ENCODE assay signal across 15 mouse cellular contexts in genomic region chr8:84733959-84734358, GRCm38 (mm10). TPM values are rescaled to one million over a fixed set of nuclear protein-coding genes. Genes with fewer than 3 reads are reported as not detected.
DNase-seq lines count a peak whose midpoint lies in the region; ATAC-seq and TF ChIP-seq lines count a peak whose summit lies in the region.
"Had no signal": no experiment of that assay in that cellular context is flagged by ENCODE, and none has a peak within 500 bp of the region (broad histone marks: within the 10 kb centered on the region; RNA-seq: fewer than 3 reads in every experiment).

No protein-coding gene starts in this region.

- DNase-seq in gastrocnemius, adult 2 months, result peak; percentile 74
- no peak for DNase-seq in gastrocnemius, adult 8-10 months (ENCODE audit: low spot score in 2 of 2)
- no peak for DNase-seq in lung, adult 18-20 months
- DNase-seq: adrenal gland, adult 8-10 months; cerebellum, postnatal 14 days; thymus, adult 18-20 months had no signal

- no peaks in the 10 kb centered on the region for H3K36me3 ChIP-seq in hindbrain, embryonic 13.5 days
- H3K36me3 ChIP-seq in hindbrain, embryonic 16.5 days (ENCODE audit: control insufficient read depth, insufficient read depth, low read length), result no peaks in the 10 kb centered on the region
- H3K36me3 ChIP-seq in embryonic facial prominence, embryonic 12.5 days, result no peaks in the 10 kb centered on the region
- H3K36me3 ChIP-seq in limb, embryonic 15.5 days, result no peaks in the 10 kb centered on the region; the same call in 1 of the 2 replicates
- H3K36me3 ChIP-seq: kidney, embryonic 15.5 days; midbrain, embryonic 13.5 days had no signal

- H3K4me1 ChIP-seq in hindbrain, embryonic 13.5 days (replicated peaks), result peaks cover 90% of the 10 kb centered on the region
- peaks cover 61% of the 10 kb centered on the region for H3K4me1 ChIP-seq in hindbrain, embryonic 16.5 days (ENCODE audit: control insufficient read depth, insufficient read depth, low read depth, low read length)
- H3K4me1 ChIP-seq in embryonic facial prominence, embryonic 12.5 days, result peaks cover 68% of the 10 kb centered on the region
- H3K4me1 ChIP-seq in limb, embryonic 15.5 days, result peaks cover 99% of the 10 kb centered on the region

- peak overlapping the region; percentile 96 for H3K27ac ChIP-seq in gastrocnemius, adult 2 months
- peak overlapping the region; percentile 90 for H3K27ac ChIP-seq in hindbrain, embryonic 13.5 days
- no peak overlapping the region for H3K27ac ChIP-seq in hindbrain, embryonic 16.5 days (ENCODE audit: low read depth, low read length)
- H3K27ac ChIP-seq in embryonic facial prominence, embryonic 12.5 days, result peak overlapping the region; percentile 81
- peak overlapping the region; percentile 65; the same call in 1 of the 2 replicates for H3K27ac ChIP-seq in limb, embryonic 15.5 days

- peak overlapping the region; percentile 46 for H3K4me3 ChIP-seq in gastrocnemius, adult 2 months
- no peak overlapping the region for H3K4me3 ChIP-seq in hindbrain, embryonic 13.5 days
- H3K4me3 ChIP-seq in hindbrain, embryonic 16.5 days (ENCODE audit: low read length), result no peak overlapping the region
- no peak overlapping the region for H3K4me3 ChIP-seq in embryonic facial prominence, embryonic 12.5 days
- no peak overlapping the region for H3K4me3 ChIP-seq in limb, embryonic 15.5 days
- H3K4me3 ChIP-seq: kidney, embryonic 15.5 days; midbrain, embryonic 13.5 days; myocyte had no signal

- intact Hi-C loops in gastrocnemius, adult 2 months (cut with DNase I), result loop anchor here (2.0 kb wide), 1 partner anchor 15 kb away; no protein-coding TSS in a partner anchor

- no peak for TF ChIP-seq CTCF in gastrocnemius, adult 2 months (IDR thresholded peaks at IDR 0.05)

- 78% methylated on average over 6 of the region's 6 CpGs for WGBS in hindbrain, embryonic 13.5 days
- whole genome bisulfite sequencing in hindbrain, embryonic 16.5 days, result 75% methylated on average over 6 of the region's 6 CpGs
- WGBS in embryonic facial prominence, embryonic 12.5 days, result 86% methylated on average over 6 of the region's 6 CpGs
- 85% methylated on average over 6 of the region's 6 CpGs for WGBS in limb, embryonic 15.5 days

- 0 out of 2 replicates have a peak overlapping the region, but pooled peaks have one; percentile 29 for H3K9ac ChIP-seq in hindbrain, embryonic 13.5 days
- H3K9ac ChIP-seq in hindbrain, embryonic 16.5 days (ENCODE audit: low read depth, low read length), result no peak overlapping the region
- H3K9ac ChIP-seq in embryonic facial prominence, embryonic 12.5 days, result no peak overlapping the region
- H3K9ac ChIP-seq in limb, embryonic 15.5 days, result no peak overlapping the region
- H3K9ac ChIP-seq: kidney, embryonic 15.5 days; midbrain, embryonic 13.5 days had no signal

- no peak overlapping the region for H3K4me2 ChIP-seq in hindbrain, embryonic 13.5 days
- no peak overlapping the region for H3K4me2 ChIP-seq in hindbrain, embryonic 16.5 days (ENCODE audit: low read length)
- no peak overlapping the region for H3K4me2 ChIP-seq in embryonic facial prominence, embryonic 12.5 days (replicated peaks)
- H3K4me2 ChIP-seq in limb, embryonic 15.5 days, result no peak overlapping the region
- H3K4me2 ChIP-seq: kidney, embryonic 15.5 days; midbrain, embryonic 13.5 days had no signal

- H3K27me3 ChIP-seq in hindbrain, embryonic 13.5 days, result peaks cover 77% of the 10 kb centered on the region
- peaks cover 13% of the 10 kb centered on the region; the same call in 1 of the 2 replicates for H3K27me3 ChIP-seq in hindbrain, embryonic 16.5 days (replicated peaks; ENCODE audit: control insufficient read depth, insufficient read depth, low read length)
- H3K27me3 ChIP-seq in embryonic facial prominence, embryonic 12.5 days, result peaks cover 25% of the 10 kb centered on the region
- no peaks in the 10 kb centered on the region for H3K27me3 ChIP-seq in limb, embryonic 15.5 days

- no peaks in the 10 kb centered on the region for H3K9me3 ChIP-seq in hindbrain, embryonic 13.5 days
- no peaks in the 10 kb centered on the region for H3K9me3 ChIP-seq in hindbrain, embryonic 16.5 days (ENCODE audit: control insufficient read depth, low read length)
- no peaks in the 10 kb centered on the region for H3K9me3 ChIP-seq in embryonic facial prominence, embryonic 12.5 days
- H3K9me3 ChIP-seq in limb, embryonic 15.5 days, result no peaks in the 10 kb centered on the region
- H3K9me3 ChIP-seq: kidney, embryonic 15.5 days; midbrain, embryonic 13.5 days had no signal

- no peak for ATAC-seq in hindbrain, embryonic 13.5 days (ENCODE audit: low FRiP score)
- no peak for ATAC-seq in hindbrain, embryonic 16.5 days
- no peak for ATAC-seq in embryonic facial prominence, embryonic 12.5 days (ENCODE audit: insufficient number of reproducible peaks, insufficient read depth, low FRiP score, low TSS enrichment)
- ATAC-seq in limb, embryonic 15.5 days (ENCODE audit: insufficient number of reproducible peaks, low FRiP score, low TSS enrichment, low read depth), result no peak
- no peak for ATAC-seq in erythroid progenitor cell, adult 5-6 weeks (replicated peaks; ENCODE audit: low FRiP score, poor library complexity, severe bottlenecking)
- ATAC-seq: intestine, embryonic 16.5 days; midbrain, embryonic 13.5 days had no signal

RNA-seq across cellular contexts. Expression of gene G430095P16Rik, which starts 11.2 kb away (rescaled TPM):
- total RNA-seq in gastrocnemius, adult 2 months (2021), result under 1 TPM; 0.36 to 0.78 TPM
- under 1 TPM in 3 of 4 experiments, not detected in 1; 0.43 to 0.56 (median 0.48) TPM for total RNA-seq in gastrocnemius, adult 8-10 months (2022)
- 1.0 and 2.3 TPM in 2 replicates for polyA plus RNA-seq in hindbrain, embryonic 13.5 days (2015; fragmentation: Nextera tagmentation; extraction: Ambion mirVana)
- 0.82 and 0.89 TPM in 2 replicates for polyA plus RNA-seq in hindbrain, embryonic 16.5 days (2015; fragmentation: Nextera tagmentation; extraction: Ambion mirVana)
- polyA plus RNA-seq in embryonic facial prominence, embryonic 12.5 days (2016; fragmentation: Nextera tagmentation; extraction: Ambion mirVana), result 7.1 and 7.4 TPM in 2 replicates
- polyA plus RNA-seq in limb, embryonic 15.5 days (2015; fragmentation: Nextera tagmentation; extraction: Ambion mirVana), result 3.8 and 5.5 TPM in 2 replicates
- 12.2 and 21.6 TPM in 2 replicates for total RNA-seq in erythroid progenitor cell, adult 5-6 weeks (2015; ENCODE audit: low replicate concordance)
- total RNA-seq in erythroid progenitor cell, adult 5-6 weeks (2017; ENCODE audit: low replicate concordance), result 1.1 and 13.2 TPM in 2 replicates

RNA-seq across cellular contexts. Expression of gene Lyl1, which starts 32.7 kb away (rescaled TPM):
- total RNA-seq in gastrocnemius, adult 2 months (2021), result 1 to 10 TPM; 1.1 to 1.3 TPM
- 1 to 10 TPM in 1 of 4 experiments, under 1 TPM in 3; 0.51 to 1.8 (median 0.57) TPM for total RNA-seq in gastrocnemius, adult 8-10 months (2022)
- 3.9 and 4.2 TPM in 2 replicates for polyA plus RNA-seq in hindbrain, embryonic 13.5 days (2015; fragmentation: Nextera tagmentation; extraction: Ambion mirVana)
- 2.6 and 3.2 TPM in 2 replicates for polyA plus RNA-seq in hindbrain, embryonic 16.5 days (2015; fragmentation: Nextera tagmentation; extraction: Ambion mirVana)
- 4.9 and 5.0 TPM in 2 replicates for polyA plus RNA-seq in embryonic facial prominence, embryonic 12.5 days (2016; fragmentation: Nextera tagmentation; extraction: Ambion mirVana)
- 5.6 and 6.0 TPM in 2 replicates for polyA plus RNA-seq in limb, embryonic 15.5 days (2015; fragmentation: Nextera tagmentation; extraction: Ambion mirVana)
- total RNA-seq in erythroid progenitor cell, adult 5-6 weeks (2015; ENCODE audit: low replicate concordance), result 98.7 and 109 TPM in 2 replicates
- total RNA-seq in erythroid progenitor cell, adult 5-6 weeks (2017; ENCODE audit: low replicate concordance), result 54.7 and 70.5 TPM in 2 replicates
- polyA plus RNA-seq: myocyte had no signal

RNA-seq across cellular contexts. Expression of gene Nacc1, which starts 46.3 kb away (rescaled TPM):
- total RNA-seq in gastrocnemius, adult 2 months (2021), result 10 to 100 TPM; 18.7 to 24.3 TPM
- total RNA-seq in gastrocnemius, adult 8-10 months (2022), result 10 to 100 TPM; 17.6 to 26.4 (median 20.7) TPM
- polyA plus RNA-seq in hindbrain, embryonic 13.5 days (2015; fragmentation: Nextera tagmentation; extraction: Ambion mirVana), result 13.7 and 14.4 TPM in 2 replicates
- polyA plus RNA-seq in hindbrain, embryonic 16.5 days (2015; fragmentation: Nextera tagmentation; extraction: Ambion mirVana), result 12.4 and 15.5 TPM in 2 replicates
- polyA plus RNA-seq in embryonic facial prominence, embryonic 12.5 days (2016; fragmentation: Nextera tagmentation; extraction: Ambion mirVana), result 19.4 and 20.8 TPM in 2 replicates
- polyA plus RNA-seq in limb, embryonic 15.5 days (2015; fragmentation: Nextera tagmentation; extraction: Ambion mirVana), result 13.5 and 13.8 TPM in 2 replicates
- total RNA-seq in erythroid progenitor cell, adult 5-6 weeks (2015; ENCODE audit: low replicate concordance), result 24.3 and 25.6 TPM in 2 replicates
- total RNA-seq in erythroid progenitor cell, adult 5-6 weeks (2017; ENCODE audit: low replicate concordance), result 11.8 and 16.9 TPM in 2 replicates

RNA-seq across cellular contexts. Expression of gene Trmt1, which starts 47.9 kb away (rescaled TPM):
- 10 to 100 TPM; 45.6 to 57.5 TPM for total RNA-seq in gastrocnemius, adult 2 months (2021)
- total RNA-seq in gastrocnemius, adult 8-10 months (2022), result 10 to 100 TPM; 44.9 to 73.7 (median 53.5) TPM
- polyA plus RNA-seq in hindbrain, embryonic 13.5 days (2015; fragmentation: Nextera tagmentation; extraction: Ambion mirVana), result 51.9 and 60.3 TPM in 2 replicates
- polyA plus RNA-seq in hindbrain, embryonic 16.5 days (2015; fragmentation: Nextera tagmentation; extraction: Ambion mirVana), result 66.8 and 71.2 TPM in 2 replicates
- 71.2 and 73.6 TPM in 2 replicates for polyA plus RNA-seq in embryonic facial prominence, embryonic 12.5 days (2016; fragmentation: Nextera tagmentation; extraction: Ambion mirVana)
- 63.3 and 64.5 TPM in 2 replicates for polyA plus RNA-seq in limb, embryonic 15.5 days (2015; fragmentation: Nextera tagmentation; extraction: Ambion mirVana)
- total RNA-seq in erythroid progenitor cell, adult 5-6 weeks (2015; ENCODE audit: low replicate concordance), result 7.9 and 13.4 TPM in 2 replicates
- 18.4 and 23.1 TPM in 2 replicates for total RNA-seq in erythroid progenitor cell, adult 5-6 weeks (2017; ENCODE audit: low replicate concordance)
